Mouse (Mus musculus) left cerebral cortex, adult 8-10 months (tissue): ENCODE results near the gene Dok1. TPM values are rescaled to one million over a fixed set of nuclear protein-coding genes. Genes with fewer than 3 reads are reported as not detected.

Experiments used
- DNase-seq, 2 experiments: peaks; one replicate each; pipeline ENCODE4 v3.0.0; 2022; ENCODE audit warnings: low spot score in 2 of 2
- total RNA-seq, 4 experiments: library from RNA; stranded (reverse); gene quantifications; 2 replicates each; pipeline ENCODE4 v1.2.4; 2022

Gene Dok1
- total RNA-seq, 4 experiments from 2014 or later = 2.1 to 3.7 (median 2.9) TPM

GRCm38 (mm10) chr6:83049367-83049766 lies 16.1 kb upstream of the Dok1 start:
- DNase-seq = no peak

- DNase-seq = no peak
Observed at GRCm38 (mm10) chr6:83044742-83045141, 11.5 kb upstream of the Dok1 start.

GRCm38 (mm10) chr6:83043993-83044392 lies 10.7 kb upstream of the Dok1 start:
- no peak for DNase-seq

GRCm38 (mm10) chr6:83043561-83043960 lies 10.3 kb upstream of the Dok1 start:
- DNase-seq = no peak

GRCm38 (mm10) chr6:83040601-83041000 lies 7.3 kb upstream of the Dok1 start:
- DNase-seq = no peak

GRCm38 (mm10) chr6:83038496-83039012 lies 5.3 kb upstream of the Dok1 start:
- peak; percentile 76 to 95 for DNase-seq

GRCm38 (mm10) chr6:83037188-83037587 lies 3.9 kb upstream of the Dok1 start:
- no peak for DNase-seq

GRCm38 (mm10) chr6:83034463-83035055 lies 1.3 kb upstream of the Dok1 start:
- DNase-seq = no peak

- DNase-seq = no peak
Observed at GRCm38 (mm10) chr6:83032769-83033191, 491 bp downstream of the Dok1 start.

GRCm38 (mm10) chr6:83031921-83032590 lies 1.2 kb downstream of the Dok1 start:
- DNase-seq = no peak

GRCm38 (mm10) chr6:83031111-83031510 lies 2.2 kb downstream of the Dok1 start:
- DNase-seq = no peak

- DNase-seq = no peak
Observed at GRCm38 (mm10) chr6:83029777-83030176, 3.5 kb downstream of the Dok1 start.

GRCm38 (mm10) chr6:83027706-83028105 lies 5.6 kb downstream of the Dok1 start:
- no peak for DNase-seq

GRCm38 (mm10) chr6:83027293-83027692 lies 6.0 kb downstream of the Dok1 start:
- DNase-seq = no peak

GRCm38 (mm10) chr6:83025221-83025620 lies 8.1 kb downstream of the Dok1 start:
- DNase-seq = no peak

- no peak for DNase-seq
Observed at GRCm38 (mm10) chr6:83024421-83024820, 8.8 kb downstream of the Dok1 start.

GRCm38 (mm10) chr6:83023786-83024185 lies 9.5 kb downstream of the Dok1 start:
- DNase-seq = no peak

- no peak for DNase-seq
Observed at GRCm38 (mm10) chr6:83023008-83023407, 10.3 kb downstream of the Dok1 start.

GRCm38 (mm10) chr6:83020836-83021593 lies 12.3 kb downstream of the Dok1 start:
- no peak for DNase-seq

- no peak for DNase-seq
Observed at GRCm38 (mm10) chr6:83020121-83020520, 13.2 kb downstream of the Dok1 start.

- DNase-seq = no peak
Observed at GRCm38 (mm10) chr6:83019044-83019443, 14.2 kb downstream of the Dok1 start.

- DNase-seq = no peak
Observed at GRCm38 (mm10) chr6:83017190-83017589, 16.1 kb downstream of the Dok1 start.
